Mouse (Mus musculus) hindbrain, embryonic 10.5 days (tissue): ENCODE data around the gene Cd164l2. TPM values are rescaled to one million over a fixed set of nuclear protein-coding genes. Genes with fewer than 3 reads are reported as not detected.

ENCODE experiments used
- DNase-seq: peaks from one replicate; pipeline ENCODE4 v3.0.0-alpha.2; 2017; ENCODE audit warnings: low spot score
- H3K27ac ChIP-seq: fragments of 300-500 bp; sonication (generic); 2 replicates; pipeline ENCODE4 v1.5.1; 2016; ENCODE audit warnings: mild to moderate bottlenecking, moderate library complexity
- H3K27me3 ChIP-seq: fragments of 300-500 bp; sonication (generic); 2 replicates; pipeline ENCODE4 v1.6.1; 2016; ENCODE audit warnings: mild to moderate bottlenecking; ENCODE audit not compliant: poor library complexity, insufficient read depth, severe bottlenecking
- H3K36me3 ChIP-seq: fragments of 300-500 bp; sonication (generic); 2 replicates; pipeline ENCODE4 v1.6.1; 2016; ENCODE audit warnings: mild to moderate bottlenecking, moderate library complexity
- H3K4me1 ChIP-seq: fragments of 300-500 bp; sonication (generic); replicated peaks from 2 replicates; pipeline ENCODE4 v1.6.1; 2016; ENCODE audit warnings: mild to moderate bottlenecking
- H3K4me3 ChIP-seq: fragments of 300-500 bp; sonication (generic); 2 replicates; pipeline ENCODE4 v1.5.1; 2016; ENCODE audit warnings: mild to moderate bottlenecking, moderate library complexity
- H3K9me3 ChIP-seq: fragments of 300-500 bp; sonication (generic); 2 replicates; pipeline ENCODE4 v1.6.1; 2016; ENCODE audit warnings: mild to moderate bottlenecking, moderate library complexity
- WGBS: fragments of 180-500 bp; shearing (Covaris S2); methylation state at CpG from one replicate; pipeline ENCODE4 v1.1.7; 2016; 5-methylcytosine and 5-hydroxymethylcytosine counted together
- polyA plus RNA-seq: library from polyadenylated mRNA; unstranded; fragments of >200 nt; fragmentation: Nextera tagmentation; extraction: Ambion mirVana; gene quantifications from 2 replicates; pipeline ENCODE4 v1.2.1, GENCODE M21; 2016

The Cd164l2 gene
- polyA plus RNA-seq, 1 experiment from 2014 or later = 1.1 TPM

DNA sequence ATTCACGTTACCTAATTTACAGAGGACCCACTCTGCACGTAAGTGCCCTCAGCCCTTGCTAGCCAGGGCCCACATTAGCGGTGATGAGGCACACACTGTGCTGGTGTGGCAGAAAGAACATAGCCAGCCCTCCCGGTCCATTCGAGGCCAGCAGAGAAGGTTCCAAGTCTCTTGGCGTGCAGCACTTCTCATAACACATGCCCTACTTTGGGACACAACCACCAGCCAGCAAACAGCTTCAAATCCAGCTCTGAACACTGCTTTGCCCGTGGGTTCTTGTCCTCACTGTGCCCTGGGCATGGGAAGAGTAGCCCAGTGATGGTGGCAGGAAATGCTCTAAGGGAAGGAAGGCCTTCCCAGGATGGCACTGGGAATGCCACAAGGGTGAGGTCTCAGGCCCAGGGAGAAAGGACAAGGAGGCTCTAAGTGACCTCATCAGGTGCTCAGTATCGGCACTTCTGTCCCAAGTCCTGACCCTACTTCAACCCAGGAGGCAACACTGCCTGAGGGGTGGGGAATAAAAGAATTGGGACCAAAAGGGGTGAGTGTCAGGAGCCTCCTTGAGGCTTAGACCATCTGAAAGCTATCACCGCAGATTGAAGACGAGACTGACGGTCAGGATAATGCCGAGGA, 54.4 kb downstream of the Cd164l2 start:
- peaks cover 83% of the 10 kb centered on the region for H3K36me3 ChIP-seq
- WGBS = 93% methylated on average over 12 of the region's 12 CpGs

DNA sequence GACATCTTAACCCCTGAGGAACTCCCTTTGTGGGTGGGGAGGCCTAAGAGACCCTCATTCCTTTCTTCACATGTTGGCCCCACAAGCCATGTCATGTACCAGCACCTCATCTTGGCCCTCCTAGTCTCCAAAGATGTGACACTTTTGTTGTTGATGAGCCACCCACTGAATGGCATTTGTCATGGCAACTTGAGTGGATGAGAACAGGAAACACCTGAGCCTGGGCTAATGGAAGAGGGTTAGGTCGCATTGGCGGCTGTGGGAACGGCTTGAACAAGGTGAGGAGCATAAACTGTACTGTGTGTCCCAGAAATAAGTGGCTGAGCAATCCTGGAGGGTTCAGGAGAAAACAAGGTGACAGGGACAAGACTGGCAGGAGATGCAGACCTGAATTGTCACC, 57.0 kb downstream of the Cd164l2 start:
- Histone ChIP-seq H3K36me3 (peaks cover 81% of the 10 kb centered on the region), H3K9me3 (peaks cover 9% of the 10 kb centered on the region; the same call in 1 of the 2 replicates), H3K4me3 (no peak overlapping the region), H3K4me1 (no peaks in the 10 kb centered on the region), H3K27ac (no peak overlapping the region), H3K27me3 (no peaks in the 10 kb centered on the region)
- WGBS = 92% methylated on average over 3 of the region's 3 CpGs
- DNase-seq = no peak

More for the DNA sequence above, 54.4 kb downstream of the Cd164l2 start:
- DNase-seq = no peak
- H3K27ac ChIP-seq = no peak overlapping the region
- H3K27me3 ChIP-seq = no peaks in the 10 kb centered on the region
- peaks cover 11% of the 10 kb centered on the region for H3K4me1 ChIP-seq
- no peak overlapping the region for H3K4me3 ChIP-seq
- H3K9me3 ChIP-seq = peaks cover 15% of the 10 kb centered on the region; the same call in 1 of the 2 replicates

DNA sequence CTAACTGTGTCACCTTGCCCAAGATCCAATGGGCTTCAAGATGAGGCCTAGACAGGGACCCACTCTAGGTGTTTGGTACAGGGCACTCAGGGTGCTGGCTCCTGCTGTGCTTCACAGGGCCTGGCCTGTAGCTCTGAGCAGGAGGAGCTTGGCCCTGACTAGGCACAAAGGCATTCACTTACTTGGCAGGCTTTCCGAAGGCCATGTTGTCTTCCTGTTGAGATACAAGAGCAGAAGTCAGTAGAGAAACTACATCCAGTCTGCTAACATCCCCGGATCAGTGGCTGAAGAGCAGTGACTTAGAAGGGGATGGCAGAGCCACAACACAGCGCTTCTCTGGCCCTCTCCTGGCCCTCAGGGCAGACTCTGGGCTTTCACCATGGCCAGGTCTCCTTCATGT, 57.7 kb downstream of the Cd164l2 start:
- Histone ChIP-seq H3K4me1 (no peaks in the 10 kb centered on the region), H3K27ac (no peak overlapping the region), H3K27me3 (no peaks in the 10 kb centered on the region), H3K36me3 (peaks cover 81% of the 10 kb centered on the region), H3K4me3 (no peak overlapping the region), H3K9me3 (peaks cover 2% of the 10 kb centered on the region; the same call in 1 of the 2 replicates)
- no peak for DNase-seq
- 96% methylated on average over 3 of the region's 3 CpGs for WGBS

DNA sequence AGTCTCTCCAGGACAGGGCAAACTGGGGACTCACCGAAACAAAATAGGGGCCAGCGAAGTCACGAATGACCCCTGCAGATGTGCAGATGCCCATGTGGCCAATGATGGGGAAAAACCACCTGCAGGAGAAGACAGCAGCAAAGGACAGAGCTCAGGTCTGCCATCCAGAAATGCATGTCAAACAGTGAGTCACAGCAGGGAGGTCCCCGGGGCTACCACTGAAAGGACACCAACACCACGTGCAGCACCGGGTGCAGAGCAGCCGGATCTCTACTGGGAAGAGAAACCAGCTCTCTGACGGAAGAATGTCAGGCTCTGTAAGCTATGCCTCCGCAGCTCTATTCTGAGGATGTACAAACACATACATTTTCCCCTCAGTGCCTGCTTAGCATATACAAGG, 59.0 kb downstream of the Cd164l2 start:
- H3K27ac ChIP-seq = no peak overlapping the region
- H3K4me1 ChIP-seq = peaks cover 6% of the 10 kb centered on the region
- no peak for DNase-seq
- WGBS = 89% methylated on average over 9 of the region's 9 CpGs
- no peaks in the 10 kb centered on the region for H3K27me3 ChIP-seq
- H3K4me3 ChIP-seq = no peak overlapping the region
- no peaks in the 10 kb centered on the region for H3K9me3 ChIP-seq
- H3K36me3 ChIP-seq = peaks cover 80% of the 10 kb centered on the region

Other genes starting within 250 kb of the Cd164l2 start
- 0.14 TPM in 1 of 2 replicates, not detected in the other for gene Fgr, start 238.0 kb upstream of the Cd164l2 start, polyA plus RNA-seq
- 9.0 and 9.7 TPM in 2 replicates for gene Ahdc1, start 200.9 kb upstream of the Cd164l2 start, polyA plus RNA-seq
- 42.1 and 67.1 TPM in 2 replicates for gene Wasf2, start 81.6 kb upstream of the Cd164l2 start, polyA plus RNA-seq
- gene Gpr3, start 405 bp downstream of the Cd164l2 start, polyA plus RNA-seq = 0.32 and 0.35 TPM in 2 replicates
- gene Map3k6, start 28.7 kb downstream of the Cd164l2 start, polyA plus RNA-seq = 1.7 and 1.9 TPM in 2 replicates
- 1.2 and 1.6 TPM in 2 replicates for gene Sytl1, start 51.0 kb downstream of the Cd164l2 start, polyA plus RNA-seq
- 82.8 and 87.8 TPM in 2 replicates for gene Tmem222, start 65.7 kb downstream of the Cd164l2 start, polyA plus RNA-seq
- 19.5 and 22.0 TPM in 2 replicates for gene Wdtc1, start 141.3 kb downstream of the Cd164l2 start, polyA plus RNA-seq
- gene Slc9a1, start 157.6 kb downstream of the Cd164l2 start, polyA plus RNA-seq = 8.0 and 8.6 TPM in 2 replicates